Mouse (Mus musculus): Measurements from ENCODE around the gene Dcpp3. TPM values are rescaled to one million over a fixed set of nuclear protein-coding genes. Genes with fewer than 3 reads are reported as not detected.
"Not testable (repeated sequence)": the region's sequence is repeated elsewhere in the genome, so short reads cannot be mapped to it uniquely, and the experiment has no call there.

Gene Dcpp3
- polyA plus RNA-seq, 1 experiment from 2014 or later: not detected

GRCm38 (mm10) chr17:23931157-23931556, 13.9 kb downstream of the Dcpp3 start:
- no peak overlapping the region for H3K9ac ChIP-seq (ENCODE audit: low read length)
- H3K4me2 ChIP-seq (ENCODE audit: low read depth, low read length): no peak overlapping the region
- H3K27me3 ChIP-seq (ENCODE audit: control insufficient read depth, insufficient read depth, low read length): no peaks in the 10 kb centered on the region
- H3K4me3 ChIP-seq (ENCODE audit: low read length): no peak overlapping the region
- no peak overlapping the region for H3K27ac ChIP-seq (ENCODE audit: low read length)
- H3K36me3 ChIP-seq (ENCODE audit: control insufficient read depth, insufficient read depth): no peaks in the 10 kb centered on the region
- ATAC-seq (replicated peaks; ENCODE audit: extremely low read depth, insufficient read depth, low FRiP score): no peak
- 60% methylated on average over 5 of the region's 5 CpGs for WGBS
- H3K4me1 ChIP-seq (ENCODE audit: control insufficient read depth, insufficient read depth, low read length): no peaks in the 10 kb centered on the region
- no peaks in the 10 kb centered on the region for H3K9me3 ChIP-seq (replicated peaks; ENCODE audit: control insufficient read depth, low read length)

- no peaks in the 10 kb centered on the region for H3K36me3 ChIP-seq (ENCODE audit: control insufficient read depth, insufficient read depth)
- H3K4me2 ChIP-seq (ENCODE audit: low read depth, low read length): no peak within 1 kb of the TSS
- H3K27me3 ChIP-seq (ENCODE audit: control insufficient read depth, insufficient read depth, low read length): no peaks in the 10 kb centered on the region
- H3K4me1 ChIP-seq (ENCODE audit: control insufficient read depth, insufficient read depth, low read length): no peaks in the 10 kb centered on the region
- H3K9me3 ChIP-seq (replicated peaks; ENCODE audit: control insufficient read depth, low read length): no peaks in the 10 kb centered on the region
- no peak within 1 kb of the TSS for H3K27ac ChIP-seq (ENCODE audit: low read length)
- ATAC-seq (replicated peaks; ENCODE audit: extremely low read depth, insufficient read depth, low FRiP score): no peak
- no peak within 1 kb of the TSS for H3K9ac ChIP-seq (ENCODE audit: low read length)
- H3K4me3 ChIP-seq (ENCODE audit: low read length): no peak within 1 kb of the TSS
Observed at GRCm38 (mm10) chr17:23941372-23941771, 24.1 kb downstream of the Dcpp3 start, which contains the start of gene Sbp. Gene Sbp, plus strand, starts transcription at chr17:23941672.

GRCm38 (mm10) chr17:23947486-23947885, 30.2 kb downstream of the Dcpp3 start:
- H3K27me3 ChIP-seq (ENCODE audit: control insufficient read depth, insufficient read depth, low read length); ATAC-seq (replicated peaks; ENCODE audit: extremely low read depth, insufficient read depth, low FRiP score): not testable (repeated sequence)
- 71% methylated on average over 4 of the region's 4 CpGs for WGBS

GRCm38 (mm10) chr17:23949068-23949467, 31.8 kb downstream of the Dcpp3 start:
- no peak overlapping the region for H3K4me3 ChIP-seq (ENCODE audit: low read length)
- ATAC-seq (replicated peaks; ENCODE audit: extremely low read depth, insufficient read depth, low FRiP score): no peak
- 70% methylated on average over 2 of the region's 2 CpGs for WGBS

More at GRCm38 (mm10) chr17:23947486-23947885, 30.2 kb downstream of the Dcpp3 start:
- not testable (repeated sequence) for H3K27ac ChIP-seq (ENCODE audit: low read length); H3K9me3 ChIP-seq (replicated peaks; ENCODE audit: control insufficient read depth, low read length); H3K4me3 ChIP-seq (ENCODE audit: low read length); H3K36me3 ChIP-seq (ENCODE audit: control insufficient read depth, insufficient read depth); H3K4me1 ChIP-seq (ENCODE audit: control insufficient read depth, insufficient read depth, low read length); H3K9ac ChIP-seq (ENCODE audit: low read length); H3K4me2 ChIP-seq (ENCODE audit: low read depth, low read length)

GRCm38 (mm10) chr17:23950828-23951227, 33.6 kb downstream of the Dcpp3 start:
- ATAC-seq (replicated peaks; ENCODE audit: extremely low read depth, insufficient read depth, low FRiP score): not testable (repeated sequence)

More at GRCm38 (mm10) chr17:23949068-23949467, 31.8 kb downstream of the Dcpp3 start:
- Histone ChIP-seq H3K36me3 (ENCODE audit: control insufficient read depth, insufficient read depth) (no peaks in the 10 kb centered on the region), H3K4me2 (ENCODE audit: low read depth, low read length) (no peak overlapping the region), H3K9me3 (replicated peaks; ENCODE audit: control insufficient read depth, low read length) (no peaks in the 10 kb centered on the region), H3K27me3 (ENCODE audit: control insufficient read depth, insufficient read depth, low read length) (no peaks in the 10 kb centered on the region), H3K4me1 (ENCODE audit: control insufficient read depth, insufficient read depth, low read length) (no peaks in the 10 kb centered on the region), H3K27ac (ENCODE audit: low read length) (no peak overlapping the region), H3K9ac (ENCODE audit: low read length) (no peak overlapping the region)

GRCm38 (mm10) chr17:23955174-23955573, 37.9 kb downstream of the Dcpp3 start, which contains the start of gene Sbpl:
Gene Sbpl, minus strand, starts transcription at chr17:23955274.
- Histone ChIP-seq H3K9me3 (replicated peaks; ENCODE audit: control insufficient read depth, low read length) (no peaks in the 10 kb centered on the region), H3K4me2 (ENCODE audit: low read depth, low read length) (no peak within 1 kb of the TSS), H3K4me1 (ENCODE audit: control insufficient read depth, insufficient read depth, low read length) (no peaks in the 10 kb centered on the region), H3K36me3 (ENCODE audit: control insufficient read depth, insufficient read depth) (no peaks in the 10 kb centered on the region), H3K4me3 (ENCODE audit: low read length) (no peak within 1 kb of the TSS), H3K27me3 (ENCODE audit: control insufficient read depth, insufficient read depth, low read length) (no peaks in the 10 kb centered on the region), H3K27ac (ENCODE audit: low read length) (no peak within 1 kb of the TSS), H3K9ac (ENCODE audit: low read length) (no peak within 1 kb of the TSS)
- WGBS: 77% methylated on average over 5 of the region's 5 CpGs
- no peak for ATAC-seq (replicated peaks; ENCODE audit: extremely low read depth, insufficient read depth, low FRiP score)

More at GRCm38 (mm10) chr17:23950828-23951227, 33.6 kb downstream of the Dcpp3 start:
- H3K9ac ChIP-seq (ENCODE audit: low read length); H3K27me3 ChIP-seq (ENCODE audit: control insufficient read depth, insufficient read depth, low read length); H3K36me3 ChIP-seq (ENCODE audit: control insufficient read depth, insufficient read depth); H3K4me3 ChIP-seq (ENCODE audit: low read length); H3K9me3 ChIP-seq (replicated peaks; ENCODE audit: control insufficient read depth, low read length); H3K4me2 ChIP-seq (ENCODE audit: low read depth, low read length); H3K4me1 ChIP-seq (ENCODE audit: control insufficient read depth, insufficient read depth, low read length); H3K27ac ChIP-seq (ENCODE audit: low read length): not testable (repeated sequence)
- 67% methylated on average over 4 of the region's 4 CpGs for WGBS

GRCm38 (mm10) chr17:23960084-23960738, 43.0 kb downstream of the Dcpp3 start:
- Histone ChIP-seq H3K27me3 (ENCODE audit: control insufficient read depth, insufficient read depth, low read length) (no peaks in the 10 kb centered on the region), H3K9me3 (replicated peaks; ENCODE audit: control insufficient read depth, low read length) (no peaks in the 10 kb centered on the region), H3K4me2 (ENCODE audit: low read depth, low read length) (no peak overlapping the region), H3K4me1 (ENCODE audit: control insufficient read depth, insufficient read depth, low read length) (no peaks in the 10 kb centered on the region), H3K27ac (ENCODE audit: low read length) (no peak overlapping the region), H3K36me3 (ENCODE audit: control insufficient read depth, insufficient read depth) (no peaks in the 10 kb centered on the region), H3K4me3 (ENCODE audit: low read length) (no peak overlapping the region), H3K9ac (ENCODE audit: low read length) (no peak overlapping the region)
- WGBS: 37% methylated on average over 3 of the region's 3 CpGs
- ATAC-seq (replicated peaks; ENCODE audit: extremely low read depth, insufficient read depth, low FRiP score): peak; percentile 88

- 71% methylated on average over 4 of the region's 4 CpGs for WGBS
- H3K4me2 ChIP-seq (ENCODE audit: low read depth, low read length): no peak overlapping the region
- no peak for ATAC-seq (replicated peaks; ENCODE audit: extremely low read depth, insufficient read depth, low FRiP score)
- H3K4me3 ChIP-seq (ENCODE audit: low read length): no peak overlapping the region
- no peaks in the 10 kb centered on the region for H3K27me3 ChIP-seq (ENCODE audit: control insufficient read depth, insufficient read depth, low read length)
- H3K9ac ChIP-seq (ENCODE audit: low read length): no peak overlapping the region
- no peaks in the 10 kb centered on the region for H3K9me3 ChIP-seq (replicated peaks; ENCODE audit: control insufficient read depth, low read length)
- H3K36me3 ChIP-seq (ENCODE audit: control insufficient read depth, insufficient read depth): no peaks in the 10 kb centered on the region
- H3K27ac ChIP-seq (ENCODE audit: low read length): no peak overlapping the region
- H3K4me1 ChIP-seq (ENCODE audit: control insufficient read depth, insufficient read depth, low read length): no peaks in the 10 kb centered on the region
Observed at GRCm38 (mm10) chr17:23961573-23962122, 44.4 kb downstream of the Dcpp3 start.

GRCm38 (mm10) chr17:23965805-23966425, 48.7 kb downstream of the Dcpp3 start:
- H3K4me2 ChIP-seq (ENCODE audit: low read depth, low read length): no peak overlapping the region
- no peaks in the 10 kb centered on the region for H3K4me1 ChIP-seq (ENCODE audit: control insufficient read depth, insufficient read depth, low read length)
- ATAC-seq (replicated peaks; ENCODE audit: extremely low read depth, insufficient read depth, low FRiP score): no peak
- H3K9me3 ChIP-seq (replicated peaks; ENCODE audit: control insufficient read depth, low read length): no peaks in the 10 kb centered on the region
- no peak overlapping the region for H3K4me3 ChIP-seq (ENCODE audit: low read length)
- no peaks in the 10 kb centered on the region for H3K36me3 ChIP-seq (ENCODE audit: control insufficient read depth, insufficient read depth)
- 41% methylated on average over 6 of the region's 6 CpGs for WGBS
- H3K27me3 ChIP-seq (ENCODE audit: control insufficient read depth, insufficient read depth, low read length): no peaks in the 10 kb centered on the region
- no peak overlapping the region for H3K9ac ChIP-seq (ENCODE audit: low read length)
- no peak overlapping the region for H3K27ac ChIP-seq (ENCODE audit: low read length)

Data from heart, embryonic 16.5 days (tissue).